In the genomic region with DNA sequence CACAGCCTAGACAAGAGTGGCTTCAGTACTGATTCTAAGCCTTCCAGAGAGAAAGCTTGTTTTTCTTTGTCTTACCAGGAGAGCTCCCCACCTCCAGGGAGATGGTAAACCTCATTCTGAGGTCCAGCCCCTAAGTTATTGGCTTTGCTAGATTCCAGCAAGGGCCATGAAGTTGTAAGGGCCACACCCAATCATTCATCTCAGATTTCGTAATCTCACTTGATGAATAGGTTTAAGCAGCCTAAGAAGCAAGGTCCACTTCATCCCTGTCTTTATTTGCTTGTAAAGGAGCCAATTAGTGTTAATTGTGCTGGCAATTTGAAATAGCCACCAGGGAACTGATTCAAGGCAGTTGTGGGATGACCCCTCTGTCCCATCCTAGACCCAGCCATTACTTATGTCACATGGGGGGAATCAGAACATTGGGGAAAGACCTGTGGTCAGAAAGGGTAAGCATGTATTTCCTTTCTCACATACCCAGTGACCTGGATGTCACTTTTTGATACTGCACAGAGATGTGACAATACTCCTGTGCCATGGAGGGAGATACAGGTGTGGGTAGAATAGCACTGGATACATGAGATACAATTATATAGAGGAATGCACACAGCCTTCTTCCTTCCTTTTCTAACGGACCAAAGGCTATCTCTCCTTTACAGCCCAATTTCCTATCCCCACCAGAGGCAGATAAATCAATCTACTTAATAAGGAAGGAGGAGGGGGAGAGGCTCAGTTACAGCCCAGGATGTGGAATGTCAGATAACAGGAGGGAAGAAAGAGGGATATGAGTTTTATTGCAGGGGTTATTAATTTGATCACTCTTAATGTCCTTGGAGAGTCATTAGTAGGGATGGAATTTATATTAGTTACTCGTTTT, we compare ENCODE assay signal across 9 mouse cellular contexts. TPM values are rescaled to one million over a fixed set of nuclear protein-coding genes. Genes with fewer than 3 reads are reported as not detected.
DNase-seq lines count a peak whose midpoint lies in the region; ATAC-seq and TF ChIP-seq lines count a peak whose summit lies in the region.
"Had no signal": no experiment of that assay in that cellular context is flagged by ENCODE, and none has a peak within 500 bp of the region (broad histone marks: within the 10 kb centered on the region; RNA-seq: fewer than 3 reads in every experiment).

No protein-coding gene starts in this region.

- H3K27me3 ChIP-seq in heart, embryonic 12.5 days (replicated peaks) = no peaks in the 10 kb centered on the region
- no peaks in the 10 kb centered on the region for H3K27me3 ChIP-seq in embryonic facial prominence, embryonic 14.5 days (replicated peaks; ENCODE audit: control insufficient read depth, insufficient read depth, low read length)
- H3K27me3 ChIP-seq in limb, embryonic 14.5 days (ENCODE audit: control insufficient read depth, insufficient read depth, low read length) = no peaks in the 10 kb centered on the region

- ATAC-seq in heart, embryonic 12.5 days (ENCODE audit: insufficient number of reproducible peaks, low FRiP score) = no peak
- no peak for ATAC-seq in embryonic facial prominence, embryonic 14.5 days (ENCODE audit: low read depth)
- no peak for ATAC-seq in limb, embryonic 14.5 days (ENCODE audit: low FRiP score, low read depth)

- no peak for TF ChIP-seq POLR2A in limb, embryonic 14.5 days (IDR thresholded peaks at IDR 0.05; ENCODE audit: borderline replicate concordance, extremely low read depth, insufficient read depth, insufficient read length)

- H3K4me3 ChIP-seq in heart, embryonic 12.5 days = no peak overlapping the region
- H3K4me3 ChIP-seq in embryonic facial prominence, embryonic 14.5 days (ENCODE audit: low read depth, low read length) = no peak overlapping the region
- H3K4me3 ChIP-seq in limb, embryonic 14.5 days (replicated peaks; ENCODE audit: low read length) = no peak overlapping the region

- H3K4me2 ChIP-seq in heart, embryonic 12.5 days = peak overlapping the region; percentile 93
- peak overlapping the region; percentile 70; the same call in 1 of the 2 replicates for H3K4me2 ChIP-seq in embryonic facial prominence, embryonic 14.5 days (ENCODE audit: low read depth, low read length)
- H3K4me2 ChIP-seq in limb, embryonic 14.5 days (replicated peaks; ENCODE audit: low read depth, low read length, severe bottlenecking) = peak overlapping the region; percentile 81; the same call in 1 of the 2 replicates

- 50% methylated on average over 3 of the region's 3 CpGs for WGBS in heart, embryonic 12.5 days
- 49% methylated on average over 3 of the region's 3 CpGs for WGBS in embryonic facial prominence, embryonic 14.5 days
- 28% methylated on average over 3 of the region's 3 CpGs for WGBS in limb, embryonic 14.5 days

- H3K36me3 ChIP-seq in heart, embryonic 12.5 days = no peaks in the 10 kb centered on the region
- no peaks in the 10 kb centered on the region for H3K36me3 ChIP-seq in embryonic facial prominence, embryonic 14.5 days (ENCODE audit: control insufficient read depth, insufficient read depth, low read length)
- H3K36me3 ChIP-seq in limb, embryonic 14.5 days (ENCODE audit: control insufficient read depth, insufficient read depth, low read length) = no peaks in the 10 kb centered on the region

- no peak overlapping the region for H3K9ac ChIP-seq in heart, embryonic 12.5 days
- no peak overlapping the region for H3K9ac ChIP-seq in embryonic facial prominence, embryonic 14.5 days (ENCODE audit: low read depth, low read length)
- H3K9ac ChIP-seq in limb, embryonic 14.5 days (ENCODE audit: low read depth, low read length, severe bottlenecking) = no peak overlapping the region

- peaks cover 38% of the 10 kb centered on the region for H3K4me1 ChIP-seq in heart, embryonic 12.5 days (replicated peaks)
- peaks cover 25% of the 10 kb centered on the region for H3K4me1 ChIP-seq in embryonic facial prominence, embryonic 14.5 days (ENCODE audit: control insufficient read depth, insufficient read depth, low read length)
- peaks cover 32% of the 10 kb centered on the region for H3K4me1 ChIP-seq in limb, embryonic 14.5 days (ENCODE audit: control insufficient read depth, insufficient read depth, low read length)

- no peaks in the 10 kb centered on the region for H3K9me3 ChIP-seq in heart, embryonic 12.5 days (replicated peaks)
- no peaks in the 10 kb centered on the region for H3K9me3 ChIP-seq in embryonic facial prominence, embryonic 14.5 days (ENCODE audit: control insufficient read depth, low read length)
- H3K9me3 ChIP-seq in limb, embryonic 14.5 days (ENCODE audit: control insufficient read depth, low read length) = no peaks in the 10 kb centered on the region

- intact Hi-C loops in heart, postnatal 10 days (cut with DNase I) = loop anchor here (5.0 kb wide), 1 partner anchor 111 kb away; no protein-coding TSS in a partner anchor

- no peak overlapping the region for H3K27ac ChIP-seq in heart, embryonic 12.5 days (ENCODE audit: poor library complexity, severe bottlenecking)
- no peak overlapping the region for H3K27ac ChIP-seq in embryonic facial prominence, embryonic 14.5 days (replicated peaks; ENCODE audit: low read depth, low read length)
- no peak overlapping the region for H3K27ac ChIP-seq in limb, embryonic 14.5 days (replicated peaks; ENCODE audit: low read depth, low read length)

- no peak for DNase-seq in heart, postnatal 10 days
- DNase-seq in 3T3-L1 (ENCODE audit: low read depth, low spot score) = peak; percentile 53
- DNase-seq in embryonic facial prominence, embryonic 14.5 days (ENCODE audit: low spot score) = no peak
- no peak for DNase-seq in limb, embryonic 14.5 days (ENCODE audit: low spot score)
- DNase-seq in adrenal gland, postnatal 4 days (ENCODE audit: low spot score in 2 of 2) = no peak
- no peak for DNase-seq in ovary, adult 18-20 months (ENCODE audit: low spot score)
- no peak for DNase-seq in frontal cortex, postnatal 25 days (ENCODE audit: low spot score in 2 of 2)
- DNase-seq: kidney, postnatal 4 days had no signal

RNA-seq across cellular contexts. Expression of a gene that starts 1.2 kb away (rescaled TPM):
- 173 and 175 TPM in 2 replicates for polyA plus RNA-seq in heart, embryonic 12.5 days (2016; fragmentation: Nextera tagmentation; extraction: Ambion mirVana)
- total RNA-seq in heart, postnatal 10 days (2021) = 10 to 100 TPM; 85.1 to 87.3 TPM
- 167 and 188 TPM in 2 replicates for polyA plus RNA-seq in embryonic facial prominence, embryonic 14.5 days (2014; fragmentation: Nextera tagmentation; extraction: Ambion mirVana)
- polyA plus RNA-seq in limb, embryonic 14.5 days (2012; rRNA removed) = 70.1 and 87.2 TPM in 2 replicates
- polyA plus RNA-seq in limb, embryonic 14.5 days (2014; fragmentation: Nextera tagmentation; extraction: Ambion mirVana) = 174 and 175 TPM in 2 replicates
- total RNA-seq in adrenal gland, postnatal 4 days (2021) = 100 to 1,000 TPM; 154 to 163 TPM

RNA-seq across cellular contexts. Expression of a gene that starts 1.3 kb away (rescaled TPM):
- 13.9 and 15.0 TPM in 2 replicates for polyA plus RNA-seq in heart, embryonic 12.5 days (2016; fragmentation: Nextera tagmentation; extraction: Ambion mirVana)
- 10 to 100 TPM; 61.8 to 72.7 TPM for total RNA-seq in heart, postnatal 10 days (2021)
- 11.5 and 13.4 TPM in 2 replicates for polyA plus RNA-seq in embryonic facial prominence, embryonic 14.5 days (2014; fragmentation: Nextera tagmentation; extraction: Ambion mirVana)
- 23.9 and 26.7 TPM in 2 replicates for polyA plus RNA-seq in limb, embryonic 14.5 days (2012; rRNA removed)
- 13.7 and 15.1 TPM in 2 replicates for polyA plus RNA-seq in limb, embryonic 14.5 days (2014; fragmentation: Nextera tagmentation; extraction: Ambion mirVana)
- 10 to 100 TPM; 61.9 to 69.3 TPM for total RNA-seq in adrenal gland, postnatal 4 days (2021)

RNA-seq across cellular contexts. Expression of a gene that starts 56.3 kb away (rescaled TPM):
- polyA plus RNA-seq in heart, embryonic 12.5 days (2016; fragmentation: Nextera tagmentation; extraction: Ambion mirVana) = 48.5 and 53.5 TPM in 2 replicates
- 10 to 100 TPM; 71.5 to 75.4 TPM for total RNA-seq in heart, postnatal 10 days (2021)
- 47.9 and 50.4 TPM in 2 replicates for polyA plus RNA-seq in embryonic facial prominence, embryonic 14.5 days (2014; fragmentation: Nextera tagmentation; extraction: Ambion mirVana)
- 121 and 190 TPM in 2 replicates for polyA plus RNA-seq in limb, embryonic 14.5 days (2012; rRNA removed)
- polyA plus RNA-seq in limb, embryonic 14.5 days (2014; fragmentation: Nextera tagmentation; extraction: Ambion mirVana) = 56.1 and 58.7 TPM in 2 replicates
- 100 to 1,000 TPM; 244 TPM for total RNA-seq in adrenal gland, postnatal 4 days (2021)
